Mouse (Mus musculus) mouse trophoblast stem cell (cell line): Measurements from ENCODE around the gene Frk.
"Not testable (repeated sequence)": the region's sequence is repeated elsewhere in the genome, so short reads cannot be mapped to it uniquely, and the experiment has no call there.

ENCODE experiments used
- in situ Hi-C, 2 experiments: fragments of 300-500 bp; cut with MseI, MboI; formaldehyde crosslinking; loops; 2 replicates in 1 of 2; 3 replicates in 1 of 2; pipeline ENCODE4 v1.15.1; 2025

Frk gene

GRCm38 (mm10) chr10:34617216-34617615 lies 134.0 kb downstream of the Frk start:
- in situ Hi-C loops: no loop called here

DNA sequence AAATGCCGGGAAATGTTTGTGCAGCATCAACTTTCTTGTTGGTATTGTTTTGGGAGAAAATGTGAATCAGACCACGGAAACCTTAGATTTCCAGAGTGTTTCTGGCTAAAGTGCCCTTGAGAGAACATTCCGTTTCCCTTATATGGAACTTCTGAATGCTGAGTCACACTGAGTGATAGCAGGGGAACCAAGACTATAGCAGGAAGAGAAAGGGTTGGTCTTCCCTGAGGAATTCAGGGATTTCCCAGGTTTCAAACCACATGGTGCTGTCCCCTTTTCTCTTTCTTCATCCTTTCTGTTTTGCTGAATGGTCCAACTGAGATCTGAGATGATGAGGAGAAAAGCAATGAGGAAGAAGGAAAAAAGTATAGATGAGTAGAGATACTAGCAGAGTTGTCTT lies 135.3 kb downstream of the Frk start:
- in situ Hi-C loops: no loop called here

DNA sequence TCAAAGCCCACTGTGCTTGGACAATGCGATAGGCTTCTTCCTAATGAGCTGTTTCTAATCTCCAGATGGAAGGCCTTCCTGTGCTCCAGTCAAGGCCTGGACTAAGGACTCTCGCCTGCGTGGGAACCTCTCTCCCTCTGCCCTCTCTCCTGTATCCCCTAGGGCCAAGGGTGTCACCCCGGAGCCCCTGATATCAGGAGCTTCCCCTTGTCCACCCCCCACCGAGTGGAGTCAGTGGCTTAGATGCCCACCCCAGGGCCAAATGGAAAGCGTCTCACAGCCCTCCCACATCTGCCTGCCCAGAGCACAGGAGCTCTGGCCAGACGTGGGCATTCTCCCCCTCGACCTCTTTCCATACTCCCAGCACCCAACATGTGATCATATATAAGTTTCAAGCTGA lies 137.3 kb downstream of the Frk start:
- in situ Hi-C loops: not testable (repeated sequence)

GRCm38 (mm10) chr10:34638245-34638644 lies 155.0 kb downstream of the Frk start:
- in situ Hi-C loops: no loop called here
